Mouse (Mus musculus): ENCODE results near the gene Tril.

- peak; percentile 69 for TF ChIP-seq CTCF (IDR thresholded peaks at IDR 0.05; ENCODE audit: low read depth)
- no peak for TF ChIP-seq EP300 (IDR thresholded peaks at IDR 0.05; ENCODE audit: low read depth)
These were observed 37.6 kb downstream of the Tril start for GRCm38 (mm10) chr6:53782880-53783539.
